Mouse (Mus musculus): Measurements from ENCODE around the gene Nckap5l.

DNA sequence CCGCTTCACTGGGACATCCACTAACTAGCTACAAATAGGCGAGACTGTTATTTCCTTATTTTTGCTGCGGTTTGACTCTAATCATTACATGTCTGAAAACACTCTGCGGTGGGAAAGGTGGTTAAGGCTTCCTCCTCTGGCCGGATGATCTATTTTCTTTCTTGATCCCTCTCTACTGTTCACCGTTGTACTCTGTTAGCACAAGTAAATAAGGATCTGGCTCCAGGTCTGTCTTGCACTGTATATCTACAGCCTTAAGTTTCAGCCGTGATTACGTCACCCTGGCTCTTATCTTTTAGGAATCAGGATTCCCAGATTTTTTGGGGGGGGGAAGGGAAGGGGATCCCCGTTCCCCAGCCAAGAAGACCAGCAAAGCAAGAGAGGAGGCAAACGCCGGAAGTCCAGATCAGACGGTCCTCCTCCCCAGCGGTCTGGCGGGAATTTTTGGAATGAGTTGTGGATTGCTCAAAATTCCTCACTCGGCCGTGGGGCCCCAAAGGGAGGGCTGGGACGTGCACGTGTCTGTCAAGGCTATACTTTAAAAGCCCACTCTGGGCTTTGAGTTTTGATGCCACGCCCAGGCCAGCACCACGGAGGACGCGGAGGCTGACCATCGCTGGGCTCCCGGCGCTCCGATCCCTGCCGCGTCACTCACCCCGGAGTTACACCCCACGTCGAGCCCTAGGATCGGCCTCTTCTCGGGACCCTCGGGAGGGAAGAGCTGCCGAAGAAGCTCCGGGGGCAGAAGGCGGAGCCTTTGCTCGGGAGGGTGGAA lies 16.4 kb upstream of the Nckap5l start:
- TF ChIP-seq POLR2A (IDR thresholded peaks at IDR 0.05; ENCODE audit: insufficient read depth, low read length) (no peak), EP300 (IDR thresholded peaks at IDR 0.05; ENCODE audit: insufficient read depth, low read depth, low read length) (no peak)

Measured in ES-Bruce4 (cell line).